Mouse (Mus musculus): ENCODE data around the gene Nck2. TPM values are rescaled to one million over a fixed set of nuclear protein-coding genes. Genes with fewer than 3 reads are reported as not detected.

The Nck2 gene
- polyA plus RNA-seq (2015; fragmentation: Nextera tagmentation; extraction: Ambion mirVana), result 41.4 and 41.7 TPM in 2 replicates

DNA sequence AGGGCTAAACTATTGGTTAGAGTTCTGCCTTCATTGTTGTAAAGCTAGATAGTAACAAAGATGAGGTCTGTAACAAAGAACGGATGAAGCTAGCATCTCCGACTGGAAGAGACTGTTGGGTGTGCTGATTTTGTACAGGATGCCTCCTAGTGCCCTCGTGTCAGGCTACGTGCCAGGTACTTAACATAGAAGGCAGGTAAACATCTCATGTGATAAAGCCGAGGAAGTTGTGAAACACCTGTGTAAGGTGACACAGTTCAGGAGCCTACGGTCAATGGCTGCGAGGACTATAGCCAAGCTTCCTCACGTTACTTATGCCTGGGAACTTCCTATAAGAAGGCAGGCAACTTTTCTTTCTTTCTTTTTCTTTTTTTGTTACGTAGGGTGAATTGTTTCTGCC, at the start of gene Nck2:
Gene Nck2 (plus strand): TSS at position 49 of the 400 bp plus-strand sequence.
- DNase-seq (ENCODE audit: low spot score), result peak; percentile 81
- Histone ChIP-seq H3K27me3 (ENCODE audit: control insufficient read depth, insufficient read depth, low read length) (no peaks in the 10 kb centered on the region), H3K4me1 (replicated peaks; ENCODE audit: control insufficient read depth, insufficient read depth) (peaks cover 3% of the 10 kb centered on the region), H3K9me3 (ENCODE audit: control insufficient read depth, low read length) (no peaks in the 10 kb centered on the region), H3K9ac (ENCODE audit: low read length) (peak within 1 kb of the TSS; percentile 97), H3K4me3 (ENCODE audit: low read depth, low read length) (peak within 1 kb of the TSS; percentile 99), H3K36me3 (ENCODE audit: control insufficient read depth, insufficient read depth, low read length) (no peaks in the 10 kb centered on the region), H3K4me2 (replicated peaks; ENCODE audit: low read depth) (peak within 1 kb of the TSS; percentile 84), H3K27ac (replicated peaks) (peak within 1 kb of the TSS; percentile 99)
- TF ChIP-seq EP300 (optimal IDR thresholded peaks at IDR 0.05) (no peak), CTCF (IDR thresholded peaks at IDR 0.05; ENCODE audit: low read depth) (peak; percentile 16; the same call in 1 of the 2 replicates)
- WGBS, result 14% methylated on average over 9 of the region's 9 CpGs
- ATAC-seq (ENCODE audit: low FRiP score, low TSS enrichment), result peak; percentile 76

DNA sequence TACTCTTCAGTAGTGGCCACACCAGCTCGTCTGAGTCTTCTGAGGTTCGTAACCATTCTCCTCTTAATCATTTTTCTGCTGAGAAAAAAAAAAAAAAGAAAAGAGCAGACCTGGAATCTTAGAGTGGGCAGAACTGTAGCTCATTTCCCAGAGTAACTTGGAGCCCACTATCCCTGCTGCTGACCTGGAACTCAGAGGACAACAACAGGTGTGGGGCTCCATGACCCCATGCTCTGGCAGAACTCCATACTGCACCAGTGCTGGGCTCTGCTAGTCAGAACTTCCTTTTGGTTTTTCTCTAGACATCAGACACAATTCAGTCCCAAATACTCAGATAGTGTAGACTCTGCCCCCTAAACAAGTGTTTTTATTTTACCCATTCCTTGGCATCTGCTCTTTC, 49.3 kb upstream of the Nck2 start:
- Histone ChIP-seq H3K9ac (ENCODE audit: low read length) (no peak overlapping the region), H3K4me1 (replicated peaks; ENCODE audit: control insufficient read depth, insufficient read depth) (no peaks in the 10 kb centered on the region), H3K27me3 (ENCODE audit: control insufficient read depth, insufficient read depth, low read length) (no peaks in the 10 kb centered on the region), H3K4me2 (replicated peaks; ENCODE audit: low read depth) (no peak overlapping the region), H3K27ac (replicated peaks) (no peak overlapping the region), H3K4me3 (ENCODE audit: low read depth, low read length) (no peak overlapping the region), H3K36me3 (ENCODE audit: control insufficient read depth, insufficient read depth, low read length) (no peaks in the 10 kb centered on the region), H3K9me3 (ENCODE audit: control insufficient read depth, low read length) (no peaks in the 10 kb centered on the region)
- no peak for DNase-seq (ENCODE audit: low spot score)
- no peak for ATAC-seq (ENCODE audit: low FRiP score, low TSS enrichment)
- 79% methylated on average over 2 of the region's 2 CpGs for WGBS
- TF ChIP-seq EP300 (optimal IDR thresholded peaks at IDR 0.05) (no peak), CTCF (IDR thresholded peaks at IDR 0.05; ENCODE audit: low read depth) (no peak)

DNA sequence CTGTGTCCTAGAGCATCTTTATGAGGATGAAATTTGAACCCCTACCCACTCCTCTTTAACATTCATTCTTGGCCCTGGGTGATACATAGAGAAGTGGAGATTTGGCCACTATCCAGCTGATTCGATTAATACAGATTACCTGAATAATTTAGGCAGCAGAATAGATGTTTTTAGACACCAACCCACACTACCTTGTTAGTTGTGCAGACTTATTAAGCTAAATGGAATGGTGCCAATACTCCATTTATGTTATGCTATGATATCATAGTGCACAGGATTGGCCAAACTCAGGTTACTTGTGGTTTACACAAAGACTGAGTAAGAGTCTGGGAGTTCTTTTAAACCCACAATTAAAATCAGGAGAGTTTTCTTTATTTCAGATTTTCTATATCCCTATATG, 48.6 kb upstream of the Nck2 start:
- H3K4me2 ChIP-seq (replicated peaks; ENCODE audit: low read depth), result no peak overlapping the region
- H3K9ac ChIP-seq (ENCODE audit: low read length), result no peak overlapping the region
- ATAC-seq (ENCODE audit: low FRiP score, low TSS enrichment) (no peak), DNase-seq (ENCODE audit: low spot score) (no peak)
- TF ChIP-seq CTCF (IDR thresholded peaks at IDR 0.05; ENCODE audit: low read depth) (no peak), EP300 (optimal IDR thresholded peaks at IDR 0.05) (no peak)
- H3K4me3 ChIP-seq (ENCODE audit: low read depth, low read length), result no peak overlapping the region
- H3K27me3 ChIP-seq (ENCODE audit: control insufficient read depth, insufficient read depth, low read length), result no peaks in the 10 kb centered on the region
- H3K36me3 ChIP-seq (ENCODE audit: control insufficient read depth, insufficient read depth, low read length), result no peaks in the 10 kb centered on the region
- no peaks in the 10 kb centered on the region for H3K9me3 ChIP-seq (ENCODE audit: control insufficient read depth, low read length)
- H3K4me1 ChIP-seq (replicated peaks; ENCODE audit: control insufficient read depth, insufficient read depth), result no peaks in the 10 kb centered on the region
- WGBS, result 76% methylated on average over 1 of the region's 1 CpGs
- no peak overlapping the region for H3K27ac ChIP-seq (replicated peaks)

DNA sequence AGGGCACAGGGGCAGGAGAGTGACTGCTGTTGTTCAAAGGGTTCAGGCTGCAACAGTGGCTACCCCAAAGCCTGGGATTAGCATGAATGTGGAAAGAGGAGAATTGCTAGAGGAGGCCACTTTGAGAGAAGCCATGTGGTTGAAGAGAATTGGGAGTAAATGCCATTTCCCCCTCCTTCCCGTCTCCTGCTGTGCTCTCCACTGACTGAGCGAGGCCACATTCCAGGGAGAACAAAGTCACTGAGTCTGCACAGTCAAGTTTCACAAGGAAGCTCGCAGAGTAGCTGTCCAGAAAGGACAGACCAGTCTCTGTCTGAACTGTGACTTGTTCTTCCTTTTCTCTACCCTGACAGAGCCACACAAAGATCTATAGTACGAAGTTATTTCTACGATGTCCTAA, 47.9 kb upstream of the Nck2 start:
- DNase-seq (ENCODE audit: low spot score), result no peak
- no peaks in the 10 kb centered on the region for H3K36me3 ChIP-seq (ENCODE audit: control insufficient read depth, insufficient read depth, low read length)
- no peaks in the 10 kb centered on the region for H3K4me1 ChIP-seq (replicated peaks; ENCODE audit: control insufficient read depth, insufficient read depth)
- whole genome bisulfite sequencing, result 54% methylated on average over 5 of the region's 5 CpGs
- H3K9ac ChIP-seq (ENCODE audit: low read length), result no peak overlapping the region
- TF ChIP-seq EP300 (optimal IDR thresholded peaks at IDR 0.05) (no peak), CTCF (IDR thresholded peaks at IDR 0.05; ENCODE audit: low read depth) (no peak)
- no peaks in the 10 kb centered on the region for H3K27me3 ChIP-seq (ENCODE audit: control insufficient read depth, insufficient read depth, low read length)
- H3K27ac ChIP-seq (replicated peaks), result no peak overlapping the region
- no peak for ATAC-seq (ENCODE audit: low FRiP score, low TSS enrichment)
- H3K9me3 ChIP-seq (ENCODE audit: control insufficient read depth, low read length), result no peaks in the 10 kb centered on the region
- H3K4me3 ChIP-seq (ENCODE audit: low read depth, low read length), result no peak overlapping the region
- H3K4me2 ChIP-seq (replicated peaks; ENCODE audit: low read depth), result no peak overlapping the region

DNA sequence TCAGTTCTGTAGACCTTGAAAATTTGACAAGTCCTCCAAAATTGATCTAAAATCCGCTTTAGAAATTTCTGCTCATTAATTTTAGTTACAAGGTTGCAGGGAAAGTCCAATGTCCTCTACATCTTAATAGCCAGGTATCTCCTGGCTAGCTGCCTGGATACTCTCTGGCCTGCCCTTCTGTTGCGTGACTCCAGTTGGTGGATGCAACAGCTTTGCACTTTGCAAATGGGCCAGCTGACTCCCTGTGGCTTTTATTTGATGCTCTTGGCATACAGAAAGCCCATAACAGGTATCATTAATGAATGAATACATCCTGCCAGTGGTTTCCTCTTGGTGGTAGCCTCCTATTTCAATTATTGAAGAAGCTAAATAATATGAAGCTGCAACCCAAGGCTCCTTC, 47.3 kb upstream of the Nck2 start:
- Histone ChIP-seq H3K27ac (replicated peaks) (no peak overlapping the region), H3K4me3 (ENCODE audit: low read depth, low read length) (no peak overlapping the region), H3K27me3 (ENCODE audit: control insufficient read depth, insufficient read depth, low read length) (no peaks in the 10 kb centered on the region), H3K4me2 (replicated peaks; ENCODE audit: low read depth) (no peak overlapping the region), H3K9ac (ENCODE audit: low read length) (no peak overlapping the region), H3K9me3 (ENCODE audit: control insufficient read depth, low read length) (no peaks in the 10 kb centered on the region), H3K4me1 (replicated peaks; ENCODE audit: control insufficient read depth, insufficient read depth) (no peaks in the 10 kb centered on the region), H3K36me3 (ENCODE audit: control insufficient read depth, insufficient read depth, low read length) (no peaks in the 10 kb centered on the region)
- DNase-seq (ENCODE audit: low spot score) (no peak), ATAC-seq (ENCODE audit: low FRiP score, low TSS enrichment) (no peak)
- 93% methylated on average over 2 of the region's 2 CpGs for WGBS
- TF ChIP-seq EP300 (optimal IDR thresholded peaks at IDR 0.05), result no peak
- no peak for TF ChIP-seq CTCF (IDR thresholded peaks at IDR 0.05; ENCODE audit: low read depth)

DNA sequence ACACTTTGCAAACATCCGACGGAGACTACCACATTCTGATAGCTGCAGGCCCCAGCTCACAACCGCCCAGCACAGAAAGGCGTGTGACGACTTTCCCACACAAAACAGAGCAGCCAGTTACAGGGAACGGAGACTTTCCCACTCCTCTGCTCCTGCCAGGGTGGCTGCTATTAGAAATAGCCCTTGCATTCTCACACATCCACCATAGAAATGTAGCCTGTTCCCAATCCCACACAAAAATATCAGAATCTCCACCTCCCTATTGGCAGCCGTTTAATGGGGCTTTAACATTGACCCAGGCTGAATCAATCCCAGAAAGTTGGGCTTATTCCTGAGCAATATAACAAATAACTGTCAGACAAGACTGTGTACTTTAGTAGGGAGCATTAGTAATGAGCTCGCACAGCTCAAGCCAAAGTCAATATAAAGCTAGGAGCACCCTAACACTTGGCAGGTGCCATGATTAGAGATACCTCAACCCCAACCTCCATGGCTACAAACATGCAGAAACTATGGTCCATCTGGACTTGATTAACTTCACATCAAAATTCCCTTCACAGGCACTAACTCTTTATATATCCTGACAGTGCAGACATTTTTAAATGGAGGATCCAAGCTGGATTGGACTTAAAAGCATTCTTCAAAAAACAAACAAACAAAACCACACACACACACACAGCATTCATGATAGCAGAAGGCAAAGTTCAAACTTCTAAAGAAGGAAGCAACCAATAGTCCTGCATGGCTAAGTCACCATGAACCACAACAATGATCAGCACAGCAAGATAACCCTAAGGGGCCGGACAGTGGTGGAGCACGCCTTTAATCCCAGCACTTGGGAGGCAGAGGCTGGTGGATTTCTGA, 45.4 kb upstream of the Nck2 start:
- DNase-seq (ENCODE audit: low spot score), result no peak
- ATAC-seq (ENCODE audit: low FRiP score, low TSS enrichment), result peak; percentile 82
- Histone ChIP-seq H3K9ac (ENCODE audit: low read length) (no peak overlapping the region), H3K9me3 (ENCODE audit: control insufficient read depth, low read length) (no peaks in the 10 kb centered on the region), H3K4me2 (replicated peaks; ENCODE audit: low read depth) (no peak overlapping the region), H3K27ac (replicated peaks) (no peak overlapping the region), H3K27me3 (ENCODE audit: control insufficient read depth, insufficient read depth, low read length) (no peaks in the 10 kb centered on the region), H3K4me3 (ENCODE audit: low read depth, low read length) (no peak overlapping the region), H3K36me3 (ENCODE audit: control insufficient read depth, insufficient read depth, low read length) (no peaks in the 10 kb centered on the region), H3K4me1 (replicated peaks; ENCODE audit: control insufficient read depth, insufficient read depth) (no peaks in the 10 kb centered on the region)
- TF ChIP-seq CTCF (IDR thresholded peaks at IDR 0.05; ENCODE audit: low read depth), result no peak
- TF ChIP-seq EP300 (optimal IDR thresholded peaks at IDR 0.05), result no peak
- 76% methylated on average over 10 of the region's 10 CpGs for WGBS

Measured in stomach, postnatal 0 days (tissue).